Mouse (Mus musculus): ENCODE data around the gene Rps6kl1. TPM values are rescaled to one million over a fixed set of nuclear protein-coding genes. Genes with fewer than 3 reads are reported as not detected.

Gene Rps6kl1
- total and polyA plus RNA-seq, 2 experiments from 2014 or later, result 35.0 to 48.6 TPM

DNA sequence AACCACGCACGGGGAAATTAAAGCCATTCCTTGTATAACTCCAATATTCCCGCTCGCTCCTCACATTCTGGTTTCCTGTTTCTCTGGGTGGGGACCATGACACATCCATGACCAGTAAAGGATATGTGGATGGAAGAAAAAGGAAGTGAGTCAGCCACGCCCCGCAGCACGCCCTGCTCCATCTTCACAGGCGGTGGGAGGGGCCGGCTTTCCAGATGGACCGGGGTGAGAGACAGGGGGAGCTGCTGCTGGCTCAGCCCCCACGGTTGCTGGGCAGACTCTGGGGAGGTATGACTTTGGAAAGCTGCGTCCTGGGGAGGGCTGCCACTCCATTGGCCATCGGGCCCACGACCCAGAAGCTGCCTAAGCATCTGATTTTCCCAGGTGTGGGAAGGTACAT, 57.1 kb downstream of the Rps6kl1 start:
- Histone ChIP-seq H3K4me3 (ENCODE audit: low read depth, low read length) (no peak overlapping the region), H3K4me1 (ENCODE audit: insufficient read depth, low read length) (0 out of 2 replicates have a peak, but pooled peaks cover 3% of the 10 kb centered on the region), H3K36me3 (ENCODE audit: insufficient read depth, low read length) (no peaks in the 10 kb centered on the region), H3K27me3 (ENCODE audit: insufficient read depth, low read length) (no peaks in the 10 kb centered on the region), H3K27ac (ENCODE audit: low read depth, low read length) (no peak overlapping the region), H3K4me2 (ENCODE audit: low read depth, low read length, poor library complexity, severe bottlenecking) (no peak overlapping the region), H3K9ac (replicated peaks; ENCODE audit: low read length, poor library complexity, severe bottlenecking) (0 out of 2 replicates have a peak overlapping the region, but pooled peaks have one; percentile 19), H3K9me3 (ENCODE audit: low read length) (no peaks in the 10 kb centered on the region)
- DNase-seq (ENCODE audit: low spot score) (peak; percentile 6), ATAC-seq (ENCODE audit: low FRiP score) (no peak)
- TF ChIP-seq CTCF (IDR thresholded peaks at IDR 0.05), result no peak
- WGBS, result 38% methylated on average over 14 of the region's 14 CpGs

DNA sequence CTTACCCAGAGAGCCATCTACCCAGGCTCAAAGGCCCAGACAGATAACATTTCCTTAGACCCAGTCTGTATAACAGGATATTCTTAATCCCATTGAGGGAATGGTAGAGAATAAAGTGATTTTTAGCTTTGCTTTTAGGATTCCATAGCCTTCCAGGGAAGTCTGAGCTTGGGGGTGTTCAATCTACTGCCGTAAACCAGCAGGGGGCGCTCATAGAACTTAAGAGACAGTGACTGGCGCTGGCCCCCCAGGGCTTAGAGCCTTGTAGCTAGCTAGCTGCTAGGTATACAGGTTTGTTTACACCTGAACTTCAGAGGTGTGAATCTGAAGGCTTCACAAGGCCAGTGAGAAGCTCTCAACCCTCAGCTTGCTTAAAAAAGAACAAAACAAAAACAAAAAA, 58.9 kb downstream of the Rps6kl1 start:
- Histone ChIP-seq H3K4me1 (ENCODE audit: insufficient read depth, low read length) (0 out of 2 replicates have a peak, but pooled peaks cover 3% of the 10 kb centered on the region), H3K4me3 (ENCODE audit: low read depth, low read length) (no peak overlapping the region), H3K27me3 (ENCODE audit: insufficient read depth, low read length) (no peaks in the 10 kb centered on the region), H3K36me3 (ENCODE audit: insufficient read depth, low read length) (peaks cover 3% of the 10 kb centered on the region), H3K4me2 (ENCODE audit: low read depth, low read length, poor library complexity, severe bottlenecking) (no peak overlapping the region), H3K27ac (ENCODE audit: low read depth, low read length) (no peak overlapping the region), H3K9ac (replicated peaks; ENCODE audit: low read length, poor library complexity, severe bottlenecking) (no peak overlapping the region), H3K9me3 (ENCODE audit: low read length) (no peaks in the 10 kb centered on the region)
- no peak for ATAC-seq (ENCODE audit: low FRiP score)
- DNase-seq (ENCODE audit: low spot score), result peak; percentile 85
- WGBS, result 16% methylated on average over 3 of the region's 3 CpGs
- peak; percentile 70 for TF ChIP-seq CTCF (IDR thresholded peaks at IDR 0.05)

DNA sequence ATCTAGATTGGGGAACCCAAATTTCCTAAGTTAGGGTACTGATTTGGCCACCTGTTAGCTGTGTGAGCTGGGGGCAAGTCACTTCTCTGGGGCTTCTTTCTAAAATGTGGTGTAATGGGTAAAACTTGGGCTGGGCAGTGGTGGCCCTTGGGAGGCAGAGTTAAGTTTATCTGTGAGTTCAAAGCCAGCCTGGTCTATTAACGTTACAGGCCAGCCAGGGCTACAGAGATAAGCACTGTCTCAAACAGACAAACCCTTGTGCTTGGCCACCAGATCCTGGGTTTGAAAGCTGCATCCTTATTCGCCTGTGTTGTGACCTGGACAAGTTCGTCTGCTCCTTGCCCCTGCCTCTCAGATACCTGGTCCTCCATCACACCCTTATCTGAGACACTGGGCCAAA, 59.9 kb downstream of the Rps6kl1 start:
- TF ChIP-seq CTCF (IDR thresholded peaks at IDR 0.05), result no peak
- no peak overlapping the region for H3K4me2 ChIP-seq (ENCODE audit: low read depth, low read length, poor library complexity, severe bottlenecking)
- ATAC-seq (ENCODE audit: low FRiP score), result no peak
- peaks cover 3% of the 10 kb centered on the region for H3K36me3 ChIP-seq (ENCODE audit: insufficient read depth, low read length)
- no peaks in the 10 kb centered on the region for H3K27me3 ChIP-seq (ENCODE audit: insufficient read depth, low read length)
- DNase-seq (ENCODE audit: low spot score), result no peak
- 86% methylated on average over 3 of the region's 3 CpGs for WGBS
- no peaks in the 10 kb centered on the region for H3K9me3 ChIP-seq (ENCODE audit: low read length)
- H3K4me3 ChIP-seq (ENCODE audit: low read depth, low read length), result no peak overlapping the region
- H3K9ac ChIP-seq (replicated peaks; ENCODE audit: low read length, poor library complexity, severe bottlenecking), result no peak overlapping the region
- no peak overlapping the region for H3K27ac ChIP-seq (ENCODE audit: low read depth, low read length)
- H3K4me1 ChIP-seq (ENCODE audit: insufficient read depth, low read length), result 0 out of 2 replicates have a peak, but pooled peaks cover 3% of the 10 kb centered on the region

DNA sequence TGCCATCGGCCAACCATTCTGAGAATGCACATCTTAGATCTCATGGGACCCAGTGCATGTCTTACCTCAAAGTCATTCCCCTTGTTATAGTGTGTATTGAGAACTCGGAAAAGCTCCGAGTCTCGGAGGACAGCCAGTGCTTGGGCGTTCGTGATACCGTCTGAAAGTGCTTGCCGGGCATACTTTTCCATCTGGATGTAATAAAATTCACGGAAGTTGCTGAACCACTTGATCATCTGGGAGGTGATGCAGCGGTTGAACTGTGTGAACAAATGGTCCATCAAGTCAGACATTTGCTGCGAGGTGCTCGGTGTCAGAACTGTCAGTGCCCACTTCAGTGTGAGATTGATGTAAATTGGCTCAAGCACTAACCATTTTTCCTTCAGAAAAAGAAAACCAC, 63.2 kb downstream of the Rps6kl1 start:
- H3K27ac ChIP-seq (ENCODE audit: low read depth, low read length), result no peak overlapping the region
- WGBS, result 93% methylated on average over 12 of the region's 12 CpGs
- H3K4me1 ChIP-seq (ENCODE audit: insufficient read depth, low read length), result 0 out of 2 replicates have a peak, but pooled peaks cover 3% of the 10 kb centered on the region
- no peak overlapping the region for H3K9ac ChIP-seq (replicated peaks; ENCODE audit: low read length, poor library complexity, severe bottlenecking)
- DNase-seq (ENCODE audit: low spot score) (no peak), ATAC-seq (ENCODE audit: low FRiP score) (no peak)
- H3K36me3 ChIP-seq (ENCODE audit: insufficient read depth, low read length), result peaks cover 3% of the 10 kb centered on the region
- no peak for TF ChIP-seq CTCF (IDR thresholded peaks at IDR 0.05)
- no peak overlapping the region for H3K4me3 ChIP-seq (ENCODE audit: low read depth, low read length)
- H3K4me2 ChIP-seq (ENCODE audit: low read depth, low read length, poor library complexity, severe bottlenecking), result no peak overlapping the region
- no peaks in the 10 kb centered on the region for H3K9me3 ChIP-seq (ENCODE audit: low read length)
- H3K27me3 ChIP-seq (ENCODE audit: insufficient read depth, low read length), result no peaks in the 10 kb centered on the region

Other genes with a start within 250 kb of the Rps6kl1 start
- gene Fcf1, start 180.4 kb downstream of the Rps6kl1 start, total RNA-seq (2014; rRNA removed), result 17.9 and 28.6 TPM in 2 replicates
- 62.9 and 64.3 TPM in 2 replicates for gene Fcf1, start 180.4 kb downstream of the Rps6kl1 start, polyA plus RNA-seq (2015; fragmentation: Nextera tagmentation; extraction: Ambion mirVana)
- gene Arel1, start 180.4 kb downstream of the Rps6kl1 start, total RNA-seq (2014; rRNA removed), result 101 and 104 TPM in 2 replicates
- 31.7 and 33.8 TPM in 2 replicates for gene Arel1, start 180.4 kb downstream of the Rps6kl1 start, polyA plus RNA-seq (2015; fragmentation: Nextera tagmentation; extraction: Ambion mirVana)
- 43.2 and 70.1 TPM in 2 replicates for gene Ylpm1, start 154.9 kb downstream of the Rps6kl1 start, total RNA-seq (2014; rRNA removed)
- gene Ylpm1, start 154.9 kb downstream of the Rps6kl1 start, polyA plus RNA-seq (2015; fragmentation: Nextera tagmentation; extraction: Ambion mirVana), result 23.0 and 29.2 TPM in 2 replicates
- gene Prox2, start 40.5 kb downstream of the Rps6kl1 start, total RNA-seq (2014; rRNA removed), result 1.2 and 1.4 TPM in 2 replicates
- gene Prox2, start 40.5 kb downstream of the Rps6kl1 start, polyA plus RNA-seq (2015; fragmentation: Nextera tagmentation; extraction: Ambion mirVana), result 0.86 and 1.4 TPM in 2 replicates
- 115 and 118 TPM in 2 replicates for gene Dlst, start 40.4 kb downstream of the Rps6kl1 start, total RNA-seq (2014; rRNA removed)
- gene Dlst, start 40.4 kb downstream of the Rps6kl1 start, polyA plus RNA-seq (2015; fragmentation: Nextera tagmentation; extraction: Ambion mirVana), result 92.5 and 99.6 TPM in 2 replicates
- 3.4 and 6.0 TPM in 2 replicates for gene Pgf, start 26.5 kb upstream of the Rps6kl1 start, total RNA-seq (2014; rRNA removed)
- gene Pgf, start 26.5 kb upstream of the Rps6kl1 start, polyA plus RNA-seq (2015; fragmentation: Nextera tagmentation; extraction: Ambion mirVana), result 9.1 and 9.4 TPM in 2 replicates
- gene Eif2b2, start 68.2 kb upstream of the Rps6kl1 start, total RNA-seq (2014; rRNA removed), result 43.1 and 65.3 TPM in 2 replicates
- gene Eif2b2, start 68.2 kb upstream of the Rps6kl1 start, polyA plus RNA-seq (2015; fragmentation: Nextera tagmentation; extraction: Ambion mirVana), result 79.5 and 82.5 TPM in 2 replicates
- 7.2 and 9.9 TPM in 2 replicates for gene Mlh3, start 119.3 kb upstream of the Rps6kl1 start, total RNA-seq (2014; rRNA removed)
- gene Mlh3, start 119.3 kb upstream of the Rps6kl1 start, polyA plus RNA-seq (2015; fragmentation: Nextera tagmentation; extraction: Ambion mirVana), result 4.7 and 5.0 TPM in 2 replicates
- 23.2 and 25.4 TPM in 2 replicates for gene Acyp1, start 137.2 kb upstream of the Rps6kl1 start, total RNA-seq (2014; rRNA removed)
- gene Acyp1, start 137.2 kb upstream of the Rps6kl1 start, polyA plus RNA-seq (2015; fragmentation: Nextera tagmentation; extraction: Ambion mirVana), result 40.3 and 41.8 TPM in 2 replicates
- 1.5 and 1.7 TPM in 2 replicates for gene Zc2hc1c, start 137.3 kb upstream of the Rps6kl1 start, total RNA-seq (2014; rRNA removed)
- gene Zc2hc1c, start 137.3 kb upstream of the Rps6kl1 start, polyA plus RNA-seq (2015; fragmentation: Nextera tagmentation; extraction: Ambion mirVana), result 1.7 and 1.8 TPM in 2 replicates
- gene Nek9, start 188.1 kb upstream of the Rps6kl1 start, total RNA-seq (2014; rRNA removed), result 16.5 and 22.8 TPM in 2 replicates
- 7.1 and 7.5 TPM in 2 replicates for gene Nek9, start 188.1 kb upstream of the Rps6kl1 start, polyA plus RNA-seq (2015; fragmentation: Nextera tagmentation; extraction: Ambion mirVana)
- 68.2 and 68.6 TPM in 2 replicates for gene Tmed10, start 223.6 kb upstream of the Rps6kl1 start, total RNA-seq (2014; rRNA removed)
- gene Tmed10, start 223.6 kb upstream of the Rps6kl1 start, polyA plus RNA-seq (2015; fragmentation: Nextera tagmentation; extraction: Ambion mirVana), result 175 and 186 TPM in 2 replicates